Mouse (Mus musculus) testis, adult 2 months (tissue): ENCODE measurements around the gene Rflna. TPM values are rescaled to one million over a fixed set of nuclear protein-coding genes. Genes with fewer than 3 reads are reported as not detected.

Experiments
- H3K27ac ChIP-seq: fragments of 200-500 bp; 2 replicates; pipeline ENCODE4 v1.5.1; 2012; ENCODE audit warnings: low read depth, low read length; ENCODE audit not compliant: control insufficient read depth, insufficient read depth
- H3K27me3 ChIP-seq: fragments of 200-500 bp; 2 replicates; pipeline ENCODE4 v1.6.1; 2012; ENCODE audit warnings: mild to moderate bottlenecking, low read length, moderate library complexity; ENCODE audit not compliant: control insufficient read depth, insufficient read depth
- H3K36me3 ChIP-seq: fragments of 200-500 bp; 2 replicates; pipeline ENCODE4 v1.6.1; 2012; ENCODE audit warnings: mild to moderate bottlenecking, low read length; ENCODE audit not compliant: control insufficient read depth, insufficient read depth
- H3K4me1 ChIP-seq: fragments of 200-500 bp; 2 replicates; pipeline ENCODE4 v1.6.1; 2012; ENCODE audit warnings: low read length; ENCODE audit not compliant: control insufficient read depth, insufficient read depth
- H3K4me3 ChIP-seq: fragments of 200-500 bp; 2 replicates; pipeline ENCODE4 v1.5.1; 2012; ENCODE audit warnings: low read depth, mild to moderate bottlenecking, low read length, moderate library complexity, mixed read lengths; ENCODE audit not compliant: control insufficient read depth
- CTCF ChIP-seq: fragments of 200-500 bp; IDR thresholded peaks from 2 replicates; pipeline ENCODE4 v1.5.1; 2012; ENCODE audit warnings: low read depth, mild to moderate bottlenecking, inconsistent platforms, low read length, moderate library complexity; ENCODE audit not compliant: control insufficient read depth, insufficient read depth, insufficient replicate concordance
- POLR2A ChIP-seq: fragments of 200-500 bp; IDR thresholded peaks from 2 replicates; pipeline ENCODE4 v1.6.1; 2012; ENCODE audit warnings: low read depth, mild to moderate bottlenecking, inconsistent platforms, low read length, moderate library complexity; ENCODE audit not compliant: control insufficient read depth
- polyA plus RNA-seq: library from polyadenylated mRNA; depleted of rRNA; stranded (reverse); fragments of >200 nt; gene quantifications from 2 replicates; pipeline ENCODE4 v1.2.3, GENCODE M21; 2012; rRNA removed

Gene Rflna
- 0.19 and 0.76 TPM in 2 replicates for polyA plus RNA-seq

- no peaks in the 10 kb centered on the region for H3K36me3 ChIP-seq
- TF ChIP-seq POLR2A = no peak
- no peak within 1 kb of the TSS for H3K27ac ChIP-seq
- H3K4me3 ChIP-seq = peak within 1 kb of the TSS; percentile 34
- peaks cover 4% of the 10 kb centered on the region for H3K4me1 ChIP-seq
- H3K27me3 ChIP-seq = no peaks in the 10 kb centered on the region
Observed at GRCm38 (mm10) chr5:125002969-125003872, at the start of gene Rflna. TSS of gene Rflna (plus strand) at chr5:125003221.

DNA sequence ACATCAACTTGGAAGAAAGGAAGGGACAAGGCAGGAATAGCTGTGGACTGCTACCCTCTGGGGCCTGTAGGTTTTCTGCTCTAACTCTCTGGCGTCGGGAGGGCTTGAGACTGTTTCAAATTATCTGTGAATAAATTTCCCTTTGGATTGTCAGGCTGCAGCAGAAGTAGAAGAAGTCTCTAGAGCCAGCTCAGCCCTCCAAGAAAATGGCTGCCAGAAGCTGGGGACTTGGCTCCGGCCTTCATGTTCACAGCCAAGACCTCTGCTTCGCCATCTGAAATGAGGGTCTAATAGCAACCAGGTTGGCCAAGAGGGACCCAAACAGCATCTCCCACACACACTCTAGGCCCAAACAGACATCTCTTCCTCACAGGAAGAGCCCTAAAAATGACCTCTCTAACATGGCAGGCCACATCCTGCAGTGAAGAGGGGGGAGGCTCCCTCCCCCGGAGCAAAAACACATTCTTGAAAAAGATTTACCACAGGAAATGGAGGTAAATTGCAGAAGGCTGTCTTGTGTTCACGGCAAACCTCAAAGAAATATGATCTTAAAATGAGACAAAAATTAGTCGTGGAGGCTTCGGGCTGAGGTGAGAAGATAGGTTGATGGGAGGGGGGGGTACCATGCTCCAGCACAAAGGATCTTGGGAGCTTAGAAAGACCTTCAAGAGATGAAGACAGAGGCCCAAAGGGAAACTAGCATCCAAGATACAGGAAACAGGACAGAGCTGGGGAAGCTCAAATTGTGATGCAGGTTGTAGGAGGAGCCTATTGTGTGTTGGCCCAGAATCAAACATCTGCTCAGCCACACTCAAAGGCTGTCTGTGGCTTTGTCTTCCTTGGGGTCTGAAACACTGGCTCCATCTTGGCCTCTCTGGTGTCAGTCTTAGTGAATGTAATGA is 48.4 kb upstream of the Rflna start:
- no peak overlapping the region for H3K27ac ChIP-seq
- TF ChIP-seq CTCF (no peak), POLR2A (no peak)
- peak overlapping the region; percentile 63 for H3K4me3 ChIP-seq
- H3K27me3 ChIP-seq = no peaks in the 10 kb centered on the region
- no peaks in the 10 kb centered on the region for H3K36me3 ChIP-seq
- H3K4me1 ChIP-seq = peaks cover 2% of the 10 kb centered on the region; the same call in 1 of the 2 replicates

GRCm38 (mm10) chr5:124957491-124957890 is 45.5 kb upstream of the Rflna start:
- Histone ChIP-seq H3K27ac (no peak overlapping the region), H3K4me3 (no peak overlapping the region), H3K4me1 (peaks cover 2% of the 10 kb centered on the region; the same call in 1 of the 2 replicates), H3K27me3 (no peaks in the 10 kb centered on the region), H3K36me3 (no peaks in the 10 kb centered on the region)
- TF ChIP-seq POLR2A (no peak), CTCF (no peak)

GRCm38 (mm10) chr5:124959099-124959498 is 43.9 kb upstream of the Rflna start:
- Histone ChIP-seq H3K4me1 (peaks cover 4% of the 10 kb centered on the region), H3K4me3 (no peak overlapping the region), H3K27me3 (no peaks in the 10 kb centered on the region), H3K27ac (no peak overlapping the region), H3K36me3 (no peaks in the 10 kb centered on the region)
- peak; percentile 38; the same call in 1 of the 2 replicates for TF ChIP-seq CTCF
- TF ChIP-seq POLR2A = no peak

DNA sequence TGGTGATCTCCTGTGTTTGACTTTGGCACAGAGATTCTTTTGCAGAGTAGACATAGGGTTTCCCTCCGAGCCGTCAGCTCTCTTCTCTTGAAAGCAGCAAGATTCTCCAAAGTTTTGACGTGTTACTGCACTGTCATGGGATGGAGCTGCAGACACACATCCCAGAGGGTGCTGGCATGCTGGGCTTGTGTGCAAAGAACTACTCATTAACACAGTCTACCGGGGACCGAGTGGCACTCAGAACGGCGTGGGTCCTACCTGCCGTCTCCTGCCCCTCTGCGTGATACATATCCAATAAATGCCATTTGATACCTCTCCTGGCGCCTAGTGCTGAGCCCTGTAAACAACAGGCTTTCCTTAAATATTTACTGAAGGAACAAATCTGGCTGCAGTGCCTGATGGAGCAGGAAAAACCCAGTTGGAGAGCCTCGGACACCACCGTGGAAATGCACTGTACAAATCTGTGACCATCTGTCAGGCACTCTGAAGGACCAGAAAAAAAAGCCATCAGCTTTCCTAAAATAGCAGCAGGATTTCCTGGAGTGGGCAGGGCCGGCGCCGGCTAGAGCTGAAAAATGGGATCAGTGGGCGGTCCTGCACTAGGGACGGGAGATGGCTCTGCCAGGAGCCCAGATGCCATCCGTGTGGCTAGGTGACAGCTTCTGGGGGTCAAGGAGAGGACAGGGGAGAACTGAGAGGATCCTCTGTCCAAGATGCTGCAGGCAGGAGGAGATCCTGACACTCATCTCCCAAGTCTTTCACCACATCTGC is 42.7 kb upstream of the Rflna start:
- Histone ChIP-seq H3K4me3 (no peak overlapping the region), H3K4me1 (peaks cover 4% of the 10 kb centered on the region), H3K27ac (no peak overlapping the region)

DNA sequence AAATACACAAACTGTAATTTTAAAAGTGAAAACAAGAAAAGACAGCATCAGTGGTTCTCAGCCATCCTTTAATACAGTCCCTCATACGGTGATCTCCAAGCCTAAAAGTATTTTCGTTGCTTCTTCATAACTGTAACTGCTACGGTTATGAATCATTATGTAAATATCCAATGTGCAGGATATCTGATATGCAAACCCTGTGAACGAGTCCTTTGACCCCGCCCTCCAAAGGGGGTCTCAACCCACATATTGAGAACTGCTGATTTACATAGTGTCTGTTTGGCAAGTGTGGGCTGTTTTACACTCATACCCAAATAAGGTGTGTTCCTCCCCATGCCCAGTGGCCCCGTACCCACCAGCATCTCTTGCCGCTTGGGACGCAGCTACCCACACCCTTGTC is 41.6 kb upstream of the Rflna start:
- no peak overlapping the region for H3K27ac ChIP-seq
- no peaks in the 10 kb centered on the region for H3K36me3 ChIP-seq
- H3K27me3 ChIP-seq = no peaks in the 10 kb centered on the region
- H3K4me1 ChIP-seq = peaks cover 4% of the 10 kb centered on the region
- no peak overlapping the region for H3K4me3 ChIP-seq
- TF ChIP-seq CTCF (no peak), POLR2A (no peak)

More for the DNA sequence above, 42.7 kb upstream of the Rflna start:
- H3K27me3 ChIP-seq = no peaks in the 10 kb centered on the region
- H3K36me3 ChIP-seq = no peaks in the 10 kb centered on the region
- TF ChIP-seq CTCF (no peak), POLR2A (no peak)

GRCm38 (mm10) chr5:124962761-124963160 is 40.3 kb upstream of the Rflna start:
- TF ChIP-seq POLR2A (no peak), CTCF (no peak)
- Histone ChIP-seq H3K4me3 (no peak overlapping the region), H3K27ac (no peak overlapping the region), H3K4me1 (peaks cover 10% of the 10 kb centered on the region), H3K27me3 (no peaks in the 10 kb centered on the region), H3K36me3 (no peaks in the 10 kb centered on the region)
